Mouse (Mus musculus) neural tube, embryonic 12.5 days (tissue): Measurements from ENCODE around the gene Dmap1. TPM values are rescaled to one million over a fixed set of nuclear protein-coding genes. Genes with fewer than 3 reads are reported as not detected.

Source experiments
- ATAC-seq: fragments of 200-750 bp; cut with Nextera tagmentation; 2 replicates; pipeline ENCODE4 v1.8.0; 2017; ENCODE audit warnings: low read depth, mild to moderate bottlenecking, moderate TSS enrichment, moderate library complexity; ENCODE audit not compliant: low FRiP score
- H3K27ac ChIP-seq: fragments of 300-500 bp; sonication (generic); 2 replicates; pipeline ENCODE4 v1.5.1; 2016
- H3K27me3 ChIP-seq: fragments of 300-500 bp; sonication (generic); replicated peaks from 2 replicates; pipeline ENCODE4 v1.6.1; 2016; ENCODE audit warnings: mild to moderate bottlenecking
- H3K36me3 ChIP-seq: fragments of 300-500 bp; sonication (generic); 2 replicates; pipeline ENCODE4 v1.6.1; 2016; ENCODE audit warnings: mild to moderate bottlenecking
- H3K4me1 ChIP-seq: fragments of 300-500 bp; sonication (generic); 2 replicates; pipeline ENCODE4 v1.6.1; 2016
- H3K4me2 ChIP-seq: fragments of 300-500 bp; sonication (generic); replicated peaks from 2 replicates; pipeline ENCODE4 v1.6.1; 2016; ENCODE audit warnings: mild to moderate bottlenecking
- H3K4me3 ChIP-seq: fragments of 300-500 bp; sonication (generic); 2 replicates; pipeline ENCODE4 v1.5.1; 2016
- H3K9ac ChIP-seq: fragments of 300-500 bp; sonication (generic); 2 replicates; pipeline ENCODE4 v1.6.1; 2016; ENCODE audit warnings: mild to moderate bottlenecking
- H3K9me3 ChIP-seq: fragments of 300-500 bp; sonication (generic); 2 replicates; pipeline ENCODE4 v1.6.1; 2016; ENCODE audit warnings: mild to moderate bottlenecking
- WGBS: fragments of 180-500 bp; shearing (Covaris S2); methylation state at CpG from one replicate; pipeline ENCODE4 v1.1.7; 2016; 5-methylcytosine and 5-hydroxymethylcytosine counted together
- polyA plus RNA-seq: library from polyadenylated mRNA; unstranded; fragments of >200 nt; fragmentation: Nextera tagmentation; extraction: Ambion mirVana; gene quantifications from 2 replicates; pipeline ENCODE4 v1.2.1, GENCODE M21; 2016

Dmap1 gene
- polyA plus RNA-seq, 1 experiment from 2014 or later, result 77.5 TPM

- H3K36me3 ChIP-seq, result peaks cover 52% of the 10 kb centered on the region
- no peak overlapping the region for H3K27ac ChIP-seq
- 85% methylated on average over 3 of the region's 3 CpGs for WGBS
- H3K9ac ChIP-seq, result no peak overlapping the region
- ATAC-seq, result no peak
- H3K4me1 ChIP-seq, result 0 out of 2 replicates have a peak, but pooled peaks cover 3% of the 10 kb centered on the region
- no peak overlapping the region for H3K4me3 ChIP-seq
- no peaks in the 10 kb centered on the region for H3K9me3 ChIP-seq
- no peaks in the 10 kb centered on the region for H3K27me3 ChIP-seq
- no peak overlapping the region for H3K4me2 ChIP-seq
These were observed 8.2 kb downstream of the Dmap1 start for GRCm38 (mm10) chr4:117673901-117674300.

GRCm38 (mm10) chr4:117672042-117672441, 10.0 kb downstream of the Dmap1 start:
- ATAC-seq, result peak; percentile 45; the same call in 1 of the 2 replicates
- Histone ChIP-seq H3K36me3 (peaks cover 40% of the 10 kb centered on the region), H3K4me1 (0 out of 2 replicates have a peak, but pooled peaks cover 3% of the 10 kb centered on the region), H3K9ac (no peak overlapping the region), H3K4me3 (no peak overlapping the region), H3K27me3 (no peaks in the 10 kb centered on the region), H3K27ac (no peak overlapping the region), H3K4me2 (no peak overlapping the region), H3K9me3 (no peaks in the 10 kb centered on the region)
- WGBS, result 37% methylated on average over 9 of the region's 9 CpGs

GRCm38 (mm10) chr4:117669874-117670273, 12.2 kb downstream of the Dmap1 start:
- Histone ChIP-seq H3K4me1 (0 out of 2 replicates have a peak, but pooled peaks cover 7% of the 10 kb centered on the region), H3K4me3 (no peak overlapping the region), H3K27ac (no peak overlapping the region), H3K9me3 (no peaks in the 10 kb centered on the region), H3K4me2 (no peak overlapping the region), H3K9ac (no peak overlapping the region), H3K36me3 (peaks cover 21% of the 10 kb centered on the region), H3K27me3 (no peaks in the 10 kb centered on the region)
- 76% methylated on average over 7 of the region's 7 CpGs for WGBS
- ATAC-seq, result no peak

- 0 out of 2 replicates have a peak overlapping the region, but pooled peaks have one; percentile 53 for H3K27ac ChIP-seq
These were observed 16.0 kb downstream of the Dmap1 start for GRCm38 (mm10) chr4:117666054-117666453.

GRCm38 (mm10) chr4:117665531-117665930, 16.5 kb downstream of the Dmap1 start:
- no peak overlapping the region for H3K9ac ChIP-seq
- no peaks in the 10 kb centered on the region for H3K27me3 ChIP-seq
- no peak for ATAC-seq
- H3K4me3 ChIP-seq, result no peak overlapping the region
- 33% methylated on average over 7 of the region's 7 CpGs for WGBS
- H3K4me1 ChIP-seq, result peaks cover 7% of the 10 kb centered on the region
- no peaks in the 10 kb centered on the region for H3K9me3 ChIP-seq
- H3K27ac ChIP-seq, result no peak overlapping the region
- H3K36me3 ChIP-seq, result no peaks in the 10 kb centered on the region; the same call in 1 of the 2 replicates
- no peak overlapping the region for H3K4me2 ChIP-seq

More at GRCm38 (mm10) chr4:117666054-117666453, 16.0 kb downstream of the Dmap1 start:
- H3K9ac ChIP-seq, result no peak overlapping the region
- H3K4me3 ChIP-seq, result no peak overlapping the region
- H3K4me2 ChIP-seq, result no peak overlapping the region
- peaks cover 7% of the 10 kb centered on the region for H3K4me1 ChIP-seq
- no peaks in the 10 kb centered on the region for H3K27me3 ChIP-seq
- no peaks in the 10 kb centered on the region; the same call in 1 of the 2 replicates for H3K36me3 ChIP-seq
- 48% methylated on average over 8 of the region's 8 CpGs for WGBS
- H3K9me3 ChIP-seq, result no peaks in the 10 kb centered on the region
- ATAC-seq, result no peak

GRCm38 (mm10) chr4:117664411-117665137, 17.5 kb downstream of the Dmap1 start:
- H3K27me3 ChIP-seq, result no peaks in the 10 kb centered on the region
- no peaks in the 10 kb centered on the region for H3K9me3 ChIP-seq
- H3K4me3 ChIP-seq, result no peak overlapping the region
- no peaks in the 10 kb centered on the region; the same call in 1 of the 2 replicates for H3K36me3 ChIP-seq
- WGBS, result 61% methylated on average over 10 of the region's 10 CpGs
- no peak overlapping the region for H3K9ac ChIP-seq
- H3K4me1 ChIP-seq, result peaks cover 7% of the 10 kb centered on the region
- no peak overlapping the region for H3K4me2 ChIP-seq
- peak overlapping the region; percentile 42; the same call in 1 of the 2 replicates for H3K27ac ChIP-seq
- ATAC-seq, result peak; percentile 66

GRCm38 (mm10) chr4:117660001-117660400, 22.1 kb downstream of the Dmap1 start:
- Histone ChIP-seq H3K27ac (no peak overlapping the region), H3K36me3 (no peaks in the 10 kb centered on the region; the same call in 1 of the 2 replicates), H3K4me2 (no peak overlapping the region), H3K9ac (no peak overlapping the region), H3K4me3 (no peak overlapping the region), H3K27me3 (no peaks in the 10 kb centered on the region), H3K4me1 (peaks cover 33% of the 10 kb centered on the region), H3K9me3 (no peaks in the 10 kb centered on the region)
- 89% methylated on average over 5 of the region's 5 CpGs for WGBS
- ATAC-seq, result no peak

- no peaks in the 10 kb centered on the region; the same call in 1 of the 2 replicates for H3K36me3 ChIP-seq
- ATAC-seq, result peak; percentile 75
- H3K4me2 ChIP-seq, result no peak overlapping the region
- no peaks in the 10 kb centered on the region for H3K27me3 ChIP-seq
- H3K4me1 ChIP-seq, result peaks cover 42% of the 10 kb centered on the region
- H3K27ac ChIP-seq, result no peak overlapping the region
- H3K9ac ChIP-seq, result no peak overlapping the region
- H3K4me3 ChIP-seq, result no peak overlapping the region
- 21% methylated on average over 14 of the region's 14 CpGs for WGBS
- no peaks in the 10 kb centered on the region for H3K9me3 ChIP-seq
These were observed 23.3 kb downstream of the Dmap1 start for GRCm38 (mm10) chr4:117658582-117659444.

- H3K4me2 ChIP-seq, result no peak overlapping the region
- no peaks in the 10 kb centered on the region for H3K27me3 ChIP-seq
- peaks cover 48% of the 10 kb centered on the region for H3K4me1 ChIP-seq
- no peak overlapping the region for H3K27ac ChIP-seq
- no peak for ATAC-seq
- 78% methylated on average over 4 of the region's 4 CpGs for WGBS
- H3K9ac ChIP-seq, result no peak overlapping the region
- H3K4me3 ChIP-seq, result no peak overlapping the region
- no peaks in the 10 kb centered on the region for H3K9me3 ChIP-seq
- no peaks in the 10 kb centered on the region; the same call in 1 of the 2 replicates for H3K36me3 ChIP-seq
These were observed 24.4 kb downstream of the Dmap1 start for GRCm38 (mm10) chr4:117657646-117658045.

GRCm38 (mm10) chr4:117656961-117657360, 25.1 kb downstream of the Dmap1 start:
- Histone ChIP-seq H3K4me3 (no peak overlapping the region), H3K27me3 (no peaks in the 10 kb centered on the region), H3K9me3 (no peaks in the 10 kb centered on the region), H3K4me1 (peaks cover 52% of the 10 kb centered on the region), H3K9ac (no peak overlapping the region; the same call in 1 of the 2 replicates), H3K4me2 (no peak overlapping the region), H3K36me3 (no peaks in the 10 kb centered on the region; the same call in 1 of the 2 replicates), H3K27ac (no peak overlapping the region)
- WGBS, result 17% methylated on average over 6 of the region's 6 CpGs
- ATAC-seq, result no peak

- H3K9me3 ChIP-seq, result no peaks in the 10 kb centered on the region
- H3K4me3 ChIP-seq, result no peak overlapping the region
- peaks cover 58% of the 10 kb centered on the region for H3K4me1 ChIP-seq
- no peak overlapping the region for H3K9ac ChIP-seq
- 58% methylated on average over 5 of the region's 5 CpGs for WGBS
- H3K27ac ChIP-seq, result no peak overlapping the region
- H3K36me3 ChIP-seq, result no peaks in the 10 kb centered on the region
- ATAC-seq, result no peak
- no peak overlapping the region for H3K4me2 ChIP-seq
- no peaks in the 10 kb centered on the region for H3K27me3 ChIP-seq
These were observed 26.6 kb downstream of the Dmap1 start for GRCm38 (mm10) chr4:117655500-117655863.
